Mouse (Mus musculus) Patski (cell line): ENCODE measurements around the gene Tmbim1. TPM values are rescaled to one million over a fixed set of nuclear protein-coding genes. Genes with fewer than 3 reads are reported as not detected.
"Not testable (repeated sequence)": the region's sequence is repeated elsewhere in the genome, so short reads cannot be mapped to it uniquely, and the experiment has no call there.

Experiments
- ATAC-seq: fragments of 100-300 bp; one replicate; pipeline ENCODE4 v1.8.0; 2021
- CTCF ChIA-PET: fragments of 350-600 bp; sonication (Branson Sonifier 250); formaldehyde crosslinking; loops from one replicate; lab custom pipeline; 2022; ENCODE audit warnings: inconsistent platforms; lab: Charles Lee
- POLR2A ChIA-PET: fragments of 350-600 bp; sonication (Branson Sonifier 250); formaldehyde crosslinking; loops from one replicate; lab custom pipeline; 2022; ENCODE audit warnings: antibody characterized with exemption, inconsistent platforms; lab: Charles Lee
- DNase-seq: peaks from one replicate; pipeline ENCODE4 v3.0.0-alpha.2; 2011; ENCODE audit warnings: low read depth, low spot score
- H3K27me3 ChIP-seq: fragments of 371-371 bp; one replicate; pipeline ENCODE4 v1.5.1; 2021
- CTCF ChIP-seq: fragments of 100-300 bp; IDR thresholded peaks from one replicate; pipeline ENCODE4 v1.5.1; 2021
- in situ Hi-C: fragments of 300-500 bp; cut with MboI; formaldehyde crosslinking; loops from 3 replicates; pipeline ENCODE4 v1.11.1; 2018; ENCODE audit warnings: low pct_unique_long_range_greater_than_20kb, mixed read lengths
- polyA plus RNA-seq: library from polyadenylated mRNA; unstranded; gene quantifications from one replicate; pipeline ENCODE4 v1.2.3, GENCODE M21; 2021

Gene Tmbim1
- polyA plus RNA-seq, 1 experiment from 2014 or later = 28.0 TPM

- in situ Hi-C loops = loop anchor here (10.0 kb wide), 1 partner anchor 255 kb away; no protein-coding TSS in a partner anchor
- CTCF ChIA-PET = interaction anchor here (1.2 kb wide), 1 partner anchor 72 kb away, joined by 3 read pairs; the partner anchor contains the start of gene Catip
- POLR2A ChIA-PET = interaction anchor here (0.8 to 1.1 kb wide), 2 partner anchors 15 to 80 kb away, joined by 3 read pairs; partner anchors contain the start of gene Tmbim1
- no peak for TF ChIP-seq CTCF
- DNase-seq (no peak), ATAC-seq (no peak)
- H3K27me3 ChIP-seq = no peaks in the 10 kb centered on the region
These were observed 15.7 kb downstream of the Tmbim1 start for GRCm38 (mm10) chr1:74289740-74290139.

DNA sequence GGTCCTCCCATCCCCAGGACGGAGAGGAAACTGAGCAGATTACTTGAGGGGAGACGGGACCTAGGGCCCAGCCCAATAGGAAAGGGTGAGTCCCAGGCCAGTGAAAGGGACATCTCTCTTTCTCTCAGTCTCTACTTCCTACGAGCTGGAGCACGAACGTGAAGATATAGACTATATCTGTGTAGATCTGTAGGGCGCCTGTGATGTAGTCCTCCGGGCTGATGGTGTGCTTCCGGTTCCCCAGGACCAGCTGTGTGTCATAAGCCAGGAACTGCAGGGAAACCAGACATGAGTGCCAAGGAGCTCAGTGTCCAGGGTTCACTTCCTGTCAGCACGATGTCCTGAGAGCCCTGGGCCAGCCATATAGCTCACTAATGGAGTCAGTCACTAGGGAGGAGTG lies 16.2 kb downstream of the Tmbim1 start:
- no peak for ATAC-seq
- TF ChIP-seq CTCF = no peak
- H3K27me3 ChIP-seq = no peaks in the 10 kb centered on the region
- ChIA-PET POLR2A (interaction anchor here (0.8 to 1.1 kb wide), 2 partner anchors 15 to 79 kb away, joined by 3 read pairs; partner anchors contain the start of gene Tmbim1), CTCF (interaction anchor here (1.2 kb wide), 1 partner anchor 73 kb away, joined by 3 read pairs; the partner anchor contains the start of gene Catip)
- DNase-seq = no peak
- in situ Hi-C loops = no loop called here

GRCm38 (mm10) chr1:74288327-74288726 lies 17.1 kb downstream of the Tmbim1 start:
- H3K27me3 ChIP-seq = no peaks in the 10 kb centered on the region
- no peak for DNase-seq
- in situ Hi-C loops = no loop called here
- ChIA-PET CTCF (interaction anchor here (1.1 to 2.6 kb wide), 6 partner anchors 17 to 83 kb away, joined by 3 to 9 read pairs (median 4); partner anchors contain the start of genes Catip and Tmbim1), POLR2A (interaction anchor here (0.6 to 1.7 kb wide), 2 partner anchors 40 to 74 kb away, joined by 3 to 5 read pairs; partner anchors contain the start of gene Catip)
- TF ChIP-seq CTCF = no peak
- no peak for ATAC-seq

GRCm38 (mm10) chr1:74286869-74287607 lies 18.4 kb downstream of the Tmbim1 start:
- ATAC-seq, DNase-seq, H3K27me3 ChIP-seq, in situ Hi-C loops: not testable (repeated sequence)
- CTCF ChIA-PET = interaction anchor here (0.7 to 2.8 kb wide), 15 partner anchors 9 to 82 kb away, joined by 3 to 9 read pairs (median 4); partner anchors contain the start of genes Catip and Tmbim1
- POLR2A ChIA-PET = interaction anchor here (1.1 to 2.0 kb wide), 4 partner anchors 8 to 75 kb away, joined by 3 to 13 read pairs (median 4); partner anchors contain the start of genes Arpc2 and Catip

- H3K27me3 ChIP-seq = no peaks in the 10 kb centered on the region
- no peak for TF ChIP-seq CTCF
- DNase-seq (no peak), ATAC-seq (no peak)
- POLR2A ChIA-PET = interaction anchor here (0.6 to 2.0 kb wide), 8 partner anchors 10 to 87 kb away, joined by 3 to 13 read pairs (median 4); partner anchors contain the start of gene Arpc2
- in situ Hi-C loops = no loop called here
- CTCF ChIA-PET = interaction anchor here (1.1 to 2.8 kb wide), 7 partner anchors 9 to 80 kb away, joined by 3 to 9 read pairs (median 3); no protein-coding TSS in a partner anchor
These were observed 20.0 kb downstream of the Tmbim1 start for GRCm38 (mm10) chr1:74285212-74286010.

DNA sequence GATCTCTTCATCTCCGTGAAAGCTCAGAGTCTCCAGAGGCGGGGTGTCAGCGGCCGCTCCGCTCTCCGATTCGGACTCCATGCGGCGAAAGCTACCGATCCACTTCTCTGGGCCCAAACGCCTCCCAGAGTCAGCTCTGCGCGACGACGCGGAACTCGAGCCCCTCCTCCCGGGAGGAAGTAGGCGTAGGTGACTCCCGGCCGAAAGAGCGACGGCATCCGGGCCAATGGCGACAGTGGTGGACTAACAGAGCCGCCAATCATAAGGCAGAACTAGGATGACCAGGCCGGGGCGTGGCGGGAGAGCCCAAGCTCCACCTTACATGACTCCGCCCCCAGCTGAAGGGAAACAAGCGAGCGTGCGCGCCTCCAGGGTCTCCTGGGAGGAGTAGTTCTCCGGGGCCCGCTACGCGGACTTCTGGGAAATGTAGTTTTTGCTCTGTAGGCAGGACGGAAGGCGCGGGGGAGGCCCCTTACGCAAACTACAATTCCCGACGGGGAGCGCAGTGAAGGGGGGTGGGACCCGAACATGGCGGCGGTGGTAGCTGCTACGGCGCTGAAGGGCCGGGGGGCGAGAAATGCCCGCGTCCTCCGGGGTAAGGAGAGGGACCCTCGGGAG lies 20.8 kb downstream of the Tmbim1 start, which contains the start of the genes Aamp and Pnkd:
Gene Aamp, minus strand, starts transcription at position 196 of the 618 bp plus-strand sequence.
Gene Pnkd, plus strand, starts transcription at position 388 of the 618 bp plus-strand sequence.
- CTCF ChIA-PET = interaction anchor here (1.1 to 2.8 kb wide), 5 partner anchors 10 to 78 kb away, joined by 3 to 9 read pairs (median 3); no protein-coding TSS in a partner anchor
- ATAC-seq = peak; percentile 97
- in situ Hi-C loops = loop anchor here (5.0 kb wide), 1 partner anchor 77 kb away; no protein-coding TSS in a partner anchor

DNA sequence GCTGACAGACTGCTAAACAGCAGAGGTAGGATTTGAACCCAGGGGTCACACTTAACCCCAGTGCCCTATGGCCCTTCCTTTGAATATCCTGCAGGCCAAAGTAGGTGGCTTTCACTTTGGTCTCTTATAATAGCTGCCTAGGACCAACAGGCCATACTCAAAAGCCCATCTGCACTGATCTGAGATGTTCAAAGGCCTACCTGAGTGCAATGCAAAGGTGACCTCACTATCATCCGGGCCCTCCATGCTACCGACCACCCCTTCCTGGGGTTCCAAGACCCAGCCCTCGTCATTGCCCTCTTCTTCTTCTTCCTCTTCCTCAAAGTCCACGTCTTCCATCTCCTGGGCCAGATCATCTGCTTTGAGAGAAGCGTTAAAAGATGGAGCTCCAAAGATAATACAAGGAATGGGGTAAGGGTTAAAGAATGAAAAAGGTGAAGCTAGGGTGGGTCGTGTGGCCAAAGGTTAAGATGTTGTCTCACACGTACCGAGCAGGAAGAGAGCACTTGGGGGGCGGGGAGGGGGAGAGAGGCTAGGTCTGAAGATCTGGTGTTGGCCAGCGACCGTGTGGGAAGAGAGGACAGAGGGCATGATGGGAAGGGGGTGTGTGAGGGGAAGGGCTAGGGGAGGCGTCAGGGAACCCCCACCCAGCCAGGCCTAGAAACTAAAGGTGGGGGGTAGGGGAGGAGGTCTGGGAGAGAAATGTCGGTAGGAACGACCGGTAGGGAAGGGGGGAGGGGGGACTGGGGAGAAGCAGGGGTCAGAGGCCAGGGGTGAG lies 21.5 kb downstream of the Tmbim1 start:
- no peak for ATAC-seq
- no peak for DNase-seq
- no peak for TF ChIP-seq CTCF
- in situ Hi-C loops = loop anchor here (5.0 kb wide), 1 partner anchor 77 kb away; no protein-coding TSS in a partner anchor
- ChIA-PET CTCF (interaction anchor here (1.2 to 2.8 kb wide), 3 partner anchors 12 to 77 kb away, joined by 3 to 9 read pairs (median 5); no protein-coding TSS in a partner anchor), POLR2A (interaction anchor here (1.3 kb wide), 1 partner anchor 44 kb away, joined by 4 read pairs; no protein-coding TSS in a partner anchor)
- no peaks in the 10 kb centered on the region for H3K27me3 ChIP-seq

More for the DNA sequence above, 20.8 kb downstream of the Tmbim1 start, which contains the start of the genes Aamp and Pnkd:
- no peak for TF ChIP-seq CTCF
- peak; percentile 98 for DNase-seq
- no peaks in the 10 kb centered on the region for H3K27me3 ChIP-seq
- POLR2A ChIA-PET = interaction anchor here (0.7 to 1.4 kb wide), 2 partner anchors 36 to 54 kb away, joined by 3 to 5 read pairs; no protein-coding TSS in a partner anchor

GRCm38 (mm10) chr1:74282896-74283625 lies 22.4 kb downstream of the Tmbim1 start:
- ChIA-PET POLR2A (interaction anchor here (1.3 kb wide), 1 partner anchor 43 kb away, joined by 4 read pairs; no protein-coding TSS in a partner anchor), CTCF (interaction anchor here (1.5 kb wide), 1 partner anchor 76 kb away, joined by 3 read pairs; no protein-coding TSS in a partner anchor)
- no peaks in the 10 kb centered on the region for H3K27me3 ChIP-seq
- DNase-seq = no peak
- TF ChIP-seq CTCF = no peak
- ATAC-seq = no peak
- in situ Hi-C loops = loop anchor here (5.0 kb wide), 1 partner anchor 76 kb away; no protein-coding TSS in a partner anchor
